Mouse (Mus musculus) forebrain, postnatal 0 days (tissue): Measurements from ENCODE around the gene Tmem260. TPM values are rescaled to one million over a fixed set of nuclear protein-coding genes. Genes with fewer than 3 reads are reported as not detected.

Source experiments
- ATAC-seq: fragments of 200-750 bp; cut with Nextera tagmentation; 2 replicates; pipeline ENCODE4 v1.8.0; 2017; ENCODE audit warnings: mild to moderate bottlenecking, moderate library complexity
- DNase-seq: peaks from one replicate; pipeline ENCODE4 v3.0.0-alpha.2; 2015
- H3K27ac ChIP-seq: fragments of 300-500 bp; sonication (generic); 2 replicates; pipeline ENCODE4 v1.5.1; 2014; ENCODE audit warnings: low read depth, mild to moderate bottlenecking, antibody characterized with exemption, low read length, moderate library complexity, mixed read lengths
- H3K27me3 ChIP-seq: fragments of 300-500 bp; sonication (generic); 2 replicates; pipeline ENCODE4 v1.6.1; 2014; ENCODE audit warnings: mild to moderate bottlenecking, low read length, mixed read lengths; ENCODE audit not compliant: insufficient read depth
- H3K36me3 ChIP-seq: fragments of 300-500 bp; sonication (generic); 2 replicates; pipeline ENCODE4 v1.6.1; 2014; ENCODE audit warnings: mild to moderate bottlenecking, moderate library complexity; ENCODE audit not compliant: insufficient read depth
- H3K4me1 ChIP-seq: fragments of 300-500 bp; sonication (generic); 2 replicates; pipeline ENCODE4 v1.6.1; 2014; ENCODE audit warnings: antibody characterized with exemption; ENCODE audit not compliant: insufficient read depth
- H3K4me2 ChIP-seq: fragments of 300-500 bp; sonication (generic); 2 replicates; pipeline ENCODE4 v1.6.1; 2014; ENCODE audit warnings: low read depth, mild to moderate bottlenecking, moderate library complexity
- H3K4me3 ChIP-seq: fragments of 300-500 bp; sonication (generic); 2 replicates; pipeline ENCODE4 v1.5.1; 2014; ENCODE audit warnings: low read depth, low read length, mixed read lengths
- H3K9ac ChIP-seq: fragments of 300-500 bp; sonication (generic); 2 replicates; pipeline ENCODE4 v1.6.1; 2014; ENCODE audit warnings: mild to moderate bottlenecking
- H3K9me3 ChIP-seq: fragments of 300-500 bp; sonication (generic); 2 replicates; pipeline ENCODE4 v1.6.1; 2016; ENCODE audit warnings: low read length
- CTCF ChIP-seq: sonication (generic); IDR thresholded peaks from 2 replicates; pipeline ENCODE4 v1.5.1; 2016; ENCODE audit warnings: antibody characterized with exemption, control low read depth, low read depth
- WGBS: fragments of 180-500 bp; shearing (Covaris S2); extraction: QIAGEN DNeasy Blood & Tissue Kit; methylation state at CpG from one replicate; pipeline ENCODE4 v1.1.7; 2014; 5-methylcytosine and 5-hydroxymethylcytosine counted together
- polyA plus RNA-seq: library from polyadenylated mRNA; unstranded; fragments of >200 nt; fragmentation: Nextera tagmentation; extraction: Ambion mirVana; gene quantifications from 2 replicates; pipeline ENCODE4 v1.2.1, GENCODE M21; 2015
- total RNA-seq: library from RNA; depleted of rRNA; stranded (reverse); fragments of >200 nt; gene quantifications from 2 replicates; pipeline ENCODE4 v1.2.3, GENCODE M21; 2014

The Tmem260 gene
- total and polyA plus RNA-seq, 2 experiments from 2014 or later: 10.0 to 20.6 TPM

- ATAC-seq: no peak
- WGBS: 40% methylated on average over 4 of the region's 4 CpGs
- Histone ChIP-seq H3K9ac (no peak overlapping the region), H3K4me1 (no peaks in the 10 kb centered on the region), H3K4me3 (no peak overlapping the region), H3K27ac (no peak overlapping the region), H3K27me3 (peaks cover 41% of the 10 kb centered on the region), H3K9me3 (no peaks in the 10 kb centered on the region), H3K4me2 (no peak overlapping the region), H3K36me3 (no peaks in the 10 kb centered on the region)
- no peak for DNase-seq
- TF ChIP-seq CTCF: no peak
Measured at GRCm38 (mm10) chr14:48422436-48422835, 23.5 kb upstream of the Tmem260 start.

GRCm38 (mm10) chr14:48422901-48423300 is 23.0 kb upstream of the Tmem260 start:
- no peak overlapping the region for H3K4me2 ChIP-seq
- no peak overlapping the region for H3K27ac ChIP-seq
- peaks cover 40% of the 10 kb centered on the region for H3K27me3 ChIP-seq
- H3K4me1 ChIP-seq: no peaks in the 10 kb centered on the region
- DNase-seq (no peak), ATAC-seq (no peak)
- TF ChIP-seq CTCF: no peak
- WGBS: 42% methylated on average over 7 of the region's 7 CpGs
- H3K9me3 ChIP-seq: no peaks in the 10 kb centered on the region
- no peaks in the 10 kb centered on the region for H3K36me3 ChIP-seq
- H3K9ac ChIP-seq: no peak overlapping the region
- no peak overlapping the region for H3K4me3 ChIP-seq

DNA sequence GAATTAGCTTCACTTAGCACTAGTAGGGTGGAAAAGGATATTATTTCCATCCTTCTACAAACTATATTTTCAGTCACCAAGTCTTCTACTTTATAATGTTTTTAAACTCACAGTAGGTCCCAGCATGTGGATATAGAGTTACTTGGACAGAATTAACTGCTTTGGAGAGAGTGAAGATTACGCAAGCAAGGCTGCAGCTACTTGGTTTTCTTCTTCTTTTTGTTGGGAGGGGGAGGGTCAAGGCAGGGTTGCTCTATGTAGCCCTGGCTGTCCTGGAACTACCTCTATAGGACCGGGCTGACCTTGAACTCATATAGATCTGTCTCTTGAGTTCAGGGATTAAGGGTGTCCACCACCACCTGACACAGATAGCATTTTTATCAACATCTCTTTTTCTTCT is 13.9 kb upstream of the Tmem260 start:
- ATAC-seq (no peak), DNase-seq (no peak)
- H3K4me1 ChIP-seq: no peaks in the 10 kb centered on the region
- H3K4me2 ChIP-seq: no peak overlapping the region
- H3K36me3 ChIP-seq: no peaks in the 10 kb centered on the region
- no peak overlapping the region for H3K27ac ChIP-seq
- TF ChIP-seq CTCF: no peak
- H3K27me3 ChIP-seq: peaks cover 3% of the 10 kb centered on the region; the same call in 1 of the 2 replicates
- 93% methylated on average over 2 of the region's 2 CpGs for WGBS
- H3K4me3 ChIP-seq: no peak overlapping the region
- H3K9me3 ChIP-seq: no peaks in the 10 kb centered on the region
- no peak overlapping the region for H3K9ac ChIP-seq

GRCm38 (mm10) chr14:48443796-48444195 is 2.1 kb upstream of the Tmem260 start:
- H3K4me3 ChIP-seq: no peak overlapping the region
- ATAC-seq (no peak), DNase-seq (no peak)
- no peak overlapping the region for H3K27ac ChIP-seq
- 50% methylated on average over 3 of the region's 3 CpGs for WGBS
- no peak for TF ChIP-seq CTCF
- H3K27me3 ChIP-seq: no peaks in the 10 kb centered on the region; the same call in 1 of the 2 replicates
- H3K4me2 ChIP-seq: no peak overlapping the region
- no peaks in the 10 kb centered on the region for H3K36me3 ChIP-seq
- H3K9ac ChIP-seq: no peak overlapping the region
- peaks cover 6% of the 10 kb centered on the region; the same call in 1 of the 2 replicates for H3K4me1 ChIP-seq
- H3K9me3 ChIP-seq: no peaks in the 10 kb centered on the region

DNA sequence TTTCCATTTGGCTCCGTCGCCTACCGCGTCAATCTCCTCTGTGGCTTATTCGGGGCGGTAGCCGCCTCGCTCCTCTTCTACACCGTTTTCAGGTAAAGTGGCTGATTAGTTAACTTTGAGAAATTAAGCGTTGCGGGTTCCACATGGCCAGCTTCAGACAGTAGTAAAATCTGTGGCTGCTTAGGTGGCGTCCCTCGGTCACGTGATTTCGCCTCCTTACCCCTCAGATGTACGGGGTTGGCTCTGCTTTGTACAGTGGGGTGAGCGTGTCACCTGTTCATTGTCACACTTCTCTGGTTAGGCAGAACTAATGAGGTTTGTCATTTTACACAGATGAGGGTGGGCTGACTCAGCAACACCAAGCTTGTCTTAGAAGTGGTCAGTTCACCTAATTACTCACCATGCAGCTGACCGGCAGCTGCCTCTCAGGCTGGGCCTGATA is 6.1 kb downstream of the Tmem260 start:
- Histone ChIP-seq H3K27me3 (no peaks in the 10 kb centered on the region), H3K27ac (no peak overlapping the region), H3K4me2 (no peak overlapping the region), H3K36me3 (no peaks in the 10 kb centered on the region; the same call in 1 of the 2 replicates), H3K4me1 (peaks cover 6% of the 10 kb centered on the region; the same call in 1 of the 2 replicates), H3K9me3 (no peaks in the 10 kb centered on the region), H3K4me3 (no peak overlapping the region), H3K9ac (no peak overlapping the region)
- ATAC-seq (no peak), DNase-seq (no peak)
- no peak for TF ChIP-seq CTCF
- 83% methylated on average over 18 of the region's 18 CpGs for WGBS

GRCm38 (mm10) chr14:48453411-48453810 is 7.5 kb downstream of the Tmem260 start:
- no peak for ATAC-seq

GRCm38 (mm10) chr14:48456305-48457092 is 10.6 kb downstream of the Tmem260 start:
- Histone ChIP-seq H3K36me3 (peaks cover 13% of the 10 kb centered on the region; the same call in 1 of the 2 replicates), H3K4me1 (no peaks in the 10 kb centered on the region), H3K27me3 (no peaks in the 10 kb centered on the region), H3K27ac (no peak overlapping the region), H3K4me2 (no peak overlapping the region), H3K9ac (no peak overlapping the region), H3K9me3 (no peaks in the 10 kb centered on the region), H3K4me3 (no peak overlapping the region)
- no peak for DNase-seq
- no peak for TF ChIP-seq CTCF
- 56% methylated on average over 12 of the region's 12 CpGs for WGBS
- peak; percentile 6; the same call in 1 of the 2 replicates for ATAC-seq

More at GRCm38 (mm10) chr14:48453411-48453810, 7.5 kb downstream of the Tmem260 start:
- DNase-seq: no peak
- Histone ChIP-seq H3K4me2 (no peak overlapping the region), H3K9ac (no peak overlapping the region), H3K4me1 (no peaks in the 10 kb centered on the region), H3K27me3 (no peaks in the 10 kb centered on the region), H3K4me3 (no peak overlapping the region), H3K27ac (no peak overlapping the region), H3K36me3 (peaks cover under 1% of the 10 kb centered on the region; the same call in 1 of the 2 replicates), H3K9me3 (no peaks in the 10 kb centered on the region)
- TF ChIP-seq CTCF: no peak
- WGBS: 70% methylated on average over 5 of the region's 5 CpGs
